Mouse (Mus musculus): ENCODE measurements around the gene Rai2. TPM values are rescaled to one million over a fixed set of nuclear protein-coding genes. Genes with fewer than 3 reads are reported as not detected.

Gene Rai2
- polyA plus RNA-seq, 1 experiment from 2014 or later, result 23.5 TPM

DNA sequence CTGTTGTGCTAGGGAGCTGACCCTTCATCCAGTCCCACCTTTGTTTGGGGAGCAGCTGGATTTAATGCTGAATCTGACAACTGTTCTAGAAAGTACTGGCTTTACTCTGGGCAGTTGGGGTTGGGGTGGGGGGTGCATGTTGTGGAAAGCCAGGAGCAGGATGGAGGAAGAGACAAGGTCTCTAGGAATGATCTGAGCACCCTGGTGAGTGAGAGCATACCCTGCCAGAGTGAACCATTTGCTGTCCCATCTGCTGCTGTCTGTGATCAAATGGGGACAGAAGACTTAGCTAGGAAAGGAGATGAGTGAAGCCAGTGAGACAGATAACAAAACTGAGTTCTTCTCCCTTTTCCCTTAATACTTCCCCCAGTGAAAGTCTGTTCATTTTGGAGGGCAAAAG lies 13.2 kb downstream of the Rai2 start:
- H3K4me3 ChIP-seq (replicated peaks; ENCODE audit: low read length), result no peak overlapping the region
- no peak for DNase-seq (ENCODE audit: low spot score)
- no peak overlapping the region for H3K27ac ChIP-seq
- no peaks in the 10 kb centered on the region for H3K9me3 ChIP-seq (ENCODE audit: control insufficient read depth, low read length)
- H3K9ac ChIP-seq, result no peak overlapping the region
- no peak for ATAC-seq (ENCODE audit: low FRiP score)
- H3K4me2 ChIP-seq (replicated peaks), result no peak overlapping the region
- no peaks in the 10 kb centered on the region for H3K36me3 ChIP-seq (replicated peaks; ENCODE audit: control insufficient read depth, insufficient read depth)
- peaks cover 20% of the 10 kb centered on the region; the same call in 1 of the 2 replicates for H3K27me3 ChIP-seq (ENCODE audit: control insufficient read depth, insufficient read depth, low read length)
- no peaks in the 10 kb centered on the region for H3K4me1 ChIP-seq (replicated peaks; ENCODE audit: control insufficient read depth, insufficient read depth, low read length)

- H3K4me3 ChIP-seq (replicated peaks; ENCODE audit: low read length), result no peak overlapping the region
- H3K36me3 ChIP-seq (replicated peaks; ENCODE audit: control insufficient read depth, insufficient read depth), result no peaks in the 10 kb centered on the region
- ATAC-seq (ENCODE audit: low FRiP score) (no peak), DNase-seq (ENCODE audit: low spot score) (no peak)
- peaks cover 26% of the 10 kb centered on the region; the same call in 1 of the 2 replicates for H3K27me3 ChIP-seq (ENCODE audit: control insufficient read depth, insufficient read depth, low read length)
- H3K9me3 ChIP-seq (ENCODE audit: control insufficient read depth, low read length), result no peaks in the 10 kb centered on the region
- no peak overlapping the region for H3K9ac ChIP-seq
- no peak overlapping the region for H3K27ac ChIP-seq
- no peak overlapping the region for H3K4me2 ChIP-seq (replicated peaks)
- H3K4me1 ChIP-seq (replicated peaks; ENCODE audit: control insufficient read depth, insufficient read depth, low read length), result peaks cover 4% of the 10 kb centered on the region; the same call in 1 of the 2 replicates
- WGBS, result 68% methylated on average over 3 of the region's 3 CpGs
Measured at GRCm38 (mm10) chrX:161731859-161732258, 15.0 kb downstream of the Rai2 start.

DNA sequence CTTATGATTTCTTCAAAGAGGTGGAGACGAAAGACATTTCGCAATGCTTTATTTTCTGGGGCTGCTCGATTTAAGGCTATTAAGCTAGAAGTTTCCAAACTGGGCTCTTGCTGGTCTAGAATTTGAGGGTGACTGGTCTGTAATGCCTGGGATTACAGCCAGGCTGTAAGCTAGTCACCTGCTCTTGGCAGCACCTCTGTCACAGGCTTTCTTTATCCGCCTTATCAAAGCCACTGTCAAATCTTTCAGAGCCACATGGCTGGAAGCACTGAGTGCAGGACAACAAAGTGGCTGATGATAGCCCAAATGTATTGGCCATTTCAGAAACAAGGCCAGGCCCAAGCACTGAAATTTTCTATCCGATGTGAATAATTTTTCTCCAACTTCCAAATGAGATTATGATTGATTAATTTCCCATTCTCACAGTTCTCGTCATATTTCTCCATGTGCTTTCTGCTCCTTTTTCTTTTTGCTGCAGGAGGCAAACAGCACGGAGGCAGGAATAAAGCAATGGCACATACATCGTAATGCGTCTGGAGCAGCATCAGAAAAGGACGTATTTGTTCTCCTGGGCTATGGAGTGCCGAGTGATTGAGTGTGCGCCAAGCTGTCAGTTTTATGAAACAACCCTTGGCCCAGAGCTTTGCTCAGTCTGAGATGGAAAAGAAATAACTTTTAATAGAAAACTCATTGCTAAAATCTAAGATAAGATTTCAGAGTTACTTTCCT lies 16.9 kb downstream of the Rai2 start:
- Histone ChIP-seq H3K4me2 (replicated peaks) (no peak overlapping the region), H3K36me3 (replicated peaks; ENCODE audit: control insufficient read depth, insufficient read depth) (no peaks in the 10 kb centered on the region), H3K9ac (no peak overlapping the region), H3K4me1 (replicated peaks; ENCODE audit: control insufficient read depth, insufficient read depth, low read length) (peaks cover 4% of the 10 kb centered on the region; the same call in 1 of the 2 replicates), H3K27ac (0 out of 2 replicates have a peak overlapping the region, but pooled peaks have one; percentile 32), H3K9me3 (ENCODE audit: control insufficient read depth, low read length) (no peaks in the 10 kb centered on the region), H3K27me3 (ENCODE audit: control insufficient read depth, insufficient read depth, low read length) (peaks cover 42% of the 10 kb centered on the region), H3K4me3 (replicated peaks; ENCODE audit: low read length) (no peak overlapping the region)
- ATAC-seq (ENCODE audit: low FRiP score) (no peak), DNase-seq (ENCODE audit: low spot score) (no peak)
- WGBS, result 71% methylated on average over 12 of the region's 12 CpGs

GRCm38 (mm10) chrX:161734310-161734676 lies 17.4 kb downstream of the Rai2 start:
- WGBS, result 78% methylated on average over 4 of the region's 4 CpGs
- ATAC-seq (ENCODE audit: low FRiP score), result no peak
- H3K4me3 ChIP-seq (replicated peaks; ENCODE audit: low read length), result no peak overlapping the region
- peak overlapping the region; percentile 54; the same call in 1 of the 2 replicates for H3K27ac ChIP-seq
- H3K4me1 ChIP-seq (replicated peaks; ENCODE audit: control insufficient read depth, insufficient read depth, low read length), result peaks cover 4% of the 10 kb centered on the region; the same call in 1 of the 2 replicates
- no peak for DNase-seq (ENCODE audit: low spot score)
- peaks cover 42% of the 10 kb centered on the region for H3K27me3 ChIP-seq (ENCODE audit: control insufficient read depth, insufficient read depth, low read length)
- no peak overlapping the region for H3K9ac ChIP-seq
- no peak overlapping the region for H3K4me2 ChIP-seq (replicated peaks)
- H3K36me3 ChIP-seq (replicated peaks; ENCODE audit: control insufficient read depth, insufficient read depth), result no peaks in the 10 kb centered on the region
- H3K9me3 ChIP-seq (ENCODE audit: control insufficient read depth, low read length), result no peaks in the 10 kb centered on the region

DNA sequence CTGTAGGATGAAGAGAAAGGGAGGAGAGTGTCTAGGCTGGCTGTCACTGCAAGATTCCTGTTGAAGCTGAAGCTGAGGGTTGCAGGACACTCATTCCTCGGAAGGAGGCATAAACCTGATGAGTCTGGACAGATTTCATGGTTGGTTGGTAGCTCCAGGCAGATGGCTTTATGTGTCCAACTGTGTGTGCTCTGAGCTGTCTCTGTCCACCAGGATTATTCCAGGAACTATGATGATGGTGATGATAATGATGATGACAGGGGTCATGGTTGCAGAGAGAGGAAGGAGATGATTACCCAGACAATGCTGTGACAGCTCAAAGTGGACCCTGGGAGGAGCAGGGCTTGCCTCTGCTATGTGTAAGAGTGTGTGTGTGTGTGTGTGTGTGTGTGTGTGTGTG lies 22.5 kb downstream of the Rai2 start:
- no peak overlapping the region for H3K27ac ChIP-seq
- no peak overlapping the region for H3K9ac ChIP-seq
- H3K9me3 ChIP-seq (ENCODE audit: control insufficient read depth, low read length), result no peaks in the 10 kb centered on the region
- 71% methylated on average over 1 of the region's 1 CpGs for WGBS
- DNase-seq (ENCODE audit: low spot score) (no peak), ATAC-seq (ENCODE audit: low FRiP score) (no peak)
- peaks cover 38% of the 10 kb centered on the region for H3K27me3 ChIP-seq (ENCODE audit: control insufficient read depth, insufficient read depth, low read length)
- H3K4me3 ChIP-seq (replicated peaks; ENCODE audit: low read length), result no peak overlapping the region
- peaks cover 4% of the 10 kb centered on the region; the same call in 1 of the 2 replicates for H3K4me1 ChIP-seq (replicated peaks; ENCODE audit: control insufficient read depth, insufficient read depth, low read length)
- H3K4me2 ChIP-seq (replicated peaks), result no peak overlapping the region
- no peaks in the 10 kb centered on the region for H3K36me3 ChIP-seq (replicated peaks; ENCODE audit: control insufficient read depth, insufficient read depth)

- 53% methylated on average over 3 of the region's 3 CpGs for WGBS
- no peak overlapping the region for H3K9ac ChIP-seq
- H3K4me3 ChIP-seq (replicated peaks; ENCODE audit: low read length), result no peak overlapping the region
- DNase-seq (ENCODE audit: low spot score) (no peak), ATAC-seq (ENCODE audit: low FRiP score) (no peak)
- H3K9me3 ChIP-seq (ENCODE audit: control insufficient read depth, low read length), result no peaks in the 10 kb centered on the region
- H3K4me2 ChIP-seq (replicated peaks), result no peak overlapping the region
- no peak overlapping the region for H3K27ac ChIP-seq
- peaks cover 37% of the 10 kb centered on the region for H3K27me3 ChIP-seq (ENCODE audit: control insufficient read depth, insufficient read depth, low read length)
- no peaks in the 10 kb centered on the region for H3K36me3 ChIP-seq (replicated peaks; ENCODE audit: control insufficient read depth, insufficient read depth)
- H3K4me1 ChIP-seq (replicated peaks; ENCODE audit: control insufficient read depth, insufficient read depth, low read length), result no peaks in the 10 kb centered on the region
Measured at GRCm38 (mm10) chrX:161743080-161743479, 26.2 kb downstream of the Rai2 start.

DNA sequence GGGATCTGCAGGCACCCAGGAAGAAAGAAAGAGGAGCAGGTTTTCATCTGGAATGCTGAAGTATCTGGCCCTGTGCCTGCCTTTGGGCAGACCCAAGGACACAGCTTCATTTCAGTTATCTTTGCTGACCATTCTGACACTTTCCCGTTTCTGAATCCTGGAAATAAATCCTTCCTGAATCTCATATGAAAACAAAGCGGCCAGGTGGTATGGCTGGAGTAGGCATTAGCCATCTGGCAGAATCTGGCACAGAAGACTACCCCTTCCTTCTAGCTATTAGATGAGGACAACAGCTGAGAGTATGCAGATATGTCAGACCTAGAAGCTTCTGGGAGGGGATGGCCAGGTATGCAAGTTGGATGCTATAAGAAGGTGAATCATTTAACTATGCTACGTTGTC lies 28.4 kb downstream of the Rai2 start:
- Histone ChIP-seq H3K27me3 (ENCODE audit: control insufficient read depth, insufficient read depth, low read length) (peaks cover 30% of the 10 kb centered on the region), H3K4me1 (replicated peaks; ENCODE audit: control insufficient read depth, insufficient read depth, low read length) (no peaks in the 10 kb centered on the region), H3K27ac (no peak overlapping the region; the same call in 1 of the 2 replicates), H3K9ac (no peak overlapping the region), H3K9me3 (ENCODE audit: control insufficient read depth, low read length) (no peaks in the 10 kb centered on the region), H3K36me3 (replicated peaks; ENCODE audit: control insufficient read depth, insufficient read depth) (no peaks in the 10 kb centered on the region), H3K4me3 (replicated peaks; ENCODE audit: low read length) (no peak overlapping the region), H3K4me2 (replicated peaks) (no peak overlapping the region)
- DNase-seq (ENCODE audit: low spot score), result peak; percentile 22
- WGBS, result 81% methylated on average over 3 of the region's 3 CpGs
- no peak for ATAC-seq (ENCODE audit: low FRiP score)

GRCm38 (mm10) chrX:161747337-161747736 lies 30.5 kb downstream of the Rai2 start:
- ATAC-seq (ENCODE audit: low FRiP score) (no peak), DNase-seq (ENCODE audit: low spot score) (no peak)

GRCm38 (mm10) chrX:161753514-161753913 lies 36.6 kb downstream of the Rai2 start:
- WGBS, result 81% methylated on average over 2 of the region's 2 CpGs

More at GRCm38 (mm10) chrX:161747337-161747736, 30.5 kb downstream of the Rai2 start:
- Histone ChIP-seq H3K4me3 (replicated peaks; ENCODE audit: low read length) (no peak overlapping the region), H3K9me3 (ENCODE audit: control insufficient read depth, low read length) (no peaks in the 10 kb centered on the region), H3K27ac (no peak overlapping the region), H3K36me3 (replicated peaks; ENCODE audit: control insufficient read depth, insufficient read depth) (no peaks in the 10 kb centered on the region), H3K4me1 (replicated peaks; ENCODE audit: control insufficient read depth, insufficient read depth, low read length) (no peaks in the 10 kb centered on the region), H3K4me2 (replicated peaks) (no peak overlapping the region), H3K9ac (no peak overlapping the region), H3K27me3 (ENCODE audit: control insufficient read depth, insufficient read depth, low read length) (peaks cover 25% of the 10 kb centered on the region)
- WGBS, result 63% methylated on average over 2 of the region's 2 CpGs

More at GRCm38 (mm10) chrX:161753514-161753913, 36.6 kb downstream of the Rai2 start:
- H3K4me2 ChIP-seq (replicated peaks), result no peak overlapping the region
- no peaks in the 10 kb centered on the region for H3K36me3 ChIP-seq (replicated peaks; ENCODE audit: control insufficient read depth, insufficient read depth)
- ATAC-seq (ENCODE audit: low FRiP score) (no peak), DNase-seq (ENCODE audit: low spot score) (no peak)
- no peak overlapping the region for H3K4me3 ChIP-seq (replicated peaks; ENCODE audit: low read length)
- H3K9me3 ChIP-seq (ENCODE audit: control insufficient read depth, low read length), result no peaks in the 10 kb centered on the region
- H3K27ac ChIP-seq, result no peak overlapping the region
- H3K9ac ChIP-seq, result no peak overlapping the region
- no peaks in the 10 kb centered on the region for H3K4me1 ChIP-seq (replicated peaks; ENCODE audit: control insufficient read depth, insufficient read depth, low read length)
- peaks cover 34% of the 10 kb centered on the region for H3K27me3 ChIP-seq (ENCODE audit: control insufficient read depth, insufficient read depth, low read length)

Measured in hindbrain, embryonic 14.5 days (tissue).